Mouse (Mus musculus) cerebral cortex, adult 2 months (tissue): Measurements from ENCODE around the gene Try5.

Source experiments
- WGBS: fragments of 180-500 bp; shearing (Covaris S2); methylation state at CpG from one replicate; pipeline ENCODE4 v1.1.7; 2018; 5-methylcytosine and 5-hydroxymethylcytosine counted together

Gene Try5

GRCm38 (mm10) chr6:41316741-41317140 is at the start of gene Try5:
Try5 (minus strand) TSS chr6:41316841.
- 77% methylated on average over 3 of the region's 3 CpGs for WGBS

DNA sequence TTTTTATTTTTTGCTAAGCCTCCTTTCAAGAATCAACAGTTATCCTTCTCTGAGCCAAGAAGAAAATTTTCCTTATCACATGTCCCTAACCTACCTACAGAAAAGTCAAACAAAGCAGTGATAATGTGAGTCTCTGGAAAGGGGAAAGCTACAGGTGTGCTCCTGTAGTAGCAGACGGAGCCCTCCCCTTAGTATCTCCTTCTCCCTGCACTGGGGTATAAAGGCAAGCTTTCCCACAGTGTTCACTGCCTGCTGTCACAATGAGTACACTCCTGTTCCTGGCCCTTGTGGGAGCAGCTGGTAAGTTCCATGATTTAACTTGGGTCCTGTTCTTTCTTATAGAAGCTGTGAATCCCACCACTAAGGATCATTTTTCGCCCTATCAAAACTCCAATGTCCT is 37.3 kb upstream of the Try5 start, which contains the start of gene Try10:
Try10 (plus strand) TSS at position 174 of the 400 bp plus-strand sequence.
- 79% methylated on average over 2 of the region's 2 CpGs for WGBS

GRCm38 (mm10) chr6:41301969-41302368 is 14.7 kb downstream of the Try5 start, which contains the start of gene Try4:
Try4 (plus strand) TSS chr6:41302269.
- WGBS: 83% methylated on average over 1 of the region's 1 CpGs

DNA sequence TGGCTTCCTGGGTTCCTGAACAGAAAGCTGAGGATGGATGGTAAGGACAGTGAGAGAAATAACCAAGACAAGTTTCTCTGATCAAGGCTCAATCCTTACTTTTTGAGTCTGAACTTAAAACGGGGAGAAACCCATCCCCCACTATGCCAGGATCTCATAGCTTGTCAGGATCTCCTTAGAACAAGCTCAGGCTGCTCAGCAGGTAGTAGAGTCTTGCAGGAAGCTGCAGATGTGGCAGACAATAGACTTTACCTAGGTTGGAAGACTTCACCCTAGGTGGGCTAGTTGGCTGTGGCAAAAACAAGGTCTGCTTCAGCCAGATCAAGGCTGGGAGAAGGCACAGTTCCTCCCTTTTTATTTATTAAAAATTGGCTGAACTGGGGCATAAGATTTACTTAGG is 18.4 kb downstream of the Try5 start:
- WGBS: 20% methylated on average over 1 of the region's 1 CpGs

GRCm38 (mm10) chr6:41266140-41266539 is 50.5 kb downstream of the Try5 start:
- WGBS: 48% methylated on average over 6 of the region's 6 CpGs

GRCm38 (mm10) chr6:41262796-41263195 is 53.8 kb downstream of the Try5 start:
- WGBS: 11% methylated on average over 3 of the region's 3 CpGs
